Mouse (Mus musculus): ENCODE measurements around the gene Ptbp1. TPM values are rescaled to one million over a fixed set of nuclear protein-coding genes. Genes with fewer than 3 reads are reported as not detected.
A peak's percentile ranks its signal among the peaks of the same experiment; 100 is the strongest.

Ptbp1 gene
- polyA plus RNA-seq, 1 experiment from 2014 or later, result 139 TPM

GRCm38 (mm10) chr10:79872862-79873261 lies 18.6 kb downstream of the Ptbp1 start:
- peak overlapping the region; percentile 83; the same call in 1 of the 2 replicates for H3K4me2 ChIP-seq
- peaks cover 12% of the 10 kb centered on the region for H3K27me3 ChIP-seq (replicated peaks)
- peaks cover 13% of the 10 kb centered on the region; the same call in 1 of the 2 replicates for H3K4me1 ChIP-seq (replicated peaks)
- no peak overlapping the region for H3K9ac ChIP-seq
- 38% methylated on average over 3 of the region's 3 CpGs for WGBS
- H3K9me3 ChIP-seq (replicated peaks), result no peaks in the 10 kb centered on the region
- H3K36me3 ChIP-seq, result no peaks in the 10 kb centered on the region
- ATAC-seq (ENCODE audit: insufficient number of reproducible peaks, low FRiP score), result no peak
- no peak overlapping the region for H3K4me3 ChIP-seq
- H3K27ac ChIP-seq (ENCODE audit: poor library complexity, severe bottlenecking), result no peak overlapping the region

- Histone ChIP-seq H3K4me1 (replicated peaks) (peaks cover 13% of the 10 kb centered on the region; the same call in 1 of the 2 replicates), H3K36me3 (no peaks in the 10 kb centered on the region), H3K4me3 (peak overlapping the region; percentile 63), H3K9ac (no peak overlapping the region), H3K4me2 (peak overlapping the region; percentile 83), H3K9me3 (replicated peaks) (no peaks in the 10 kb centered on the region), H3K27me3 (replicated peaks) (peaks cover 12% of the 10 kb centered on the region), H3K27ac (ENCODE audit: poor library complexity, severe bottlenecking) (no peak overlapping the region)
- ATAC-seq (ENCODE audit: insufficient number of reproducible peaks, low FRiP score), result no peak
- WGBS, result 14% methylated on average over 6 of the region's 6 CpGs
These were observed 19.1 kb downstream of the Ptbp1 start for GRCm38 (mm10) chr10:79873313-79873712.

- H3K9ac ChIP-seq, result peak overlapping the region; percentile 76
- peaks cover 13% of the 10 kb centered on the region; the same call in 1 of the 2 replicates for H3K4me1 ChIP-seq (replicated peaks)
- no peaks in the 10 kb centered on the region for H3K9me3 ChIP-seq (replicated peaks)
- no peaks in the 10 kb centered on the region for H3K36me3 ChIP-seq
- peak; percentile 7; the same call in 1 of the 2 replicates for ATAC-seq (ENCODE audit: insufficient number of reproducible peaks, low FRiP score)
- peak overlapping the region; percentile 63 for H3K4me3 ChIP-seq
- 3% methylated on average over 26 of the region's 26 CpGs for WGBS
- H3K27ac ChIP-seq (ENCODE audit: poor library complexity, severe bottlenecking), result no peak overlapping the region
- peak overlapping the region; percentile 83 for H3K4me2 ChIP-seq
- peaks cover 14% of the 10 kb centered on the region for H3K27me3 ChIP-seq (replicated peaks)
These were observed 19.6 kb downstream of the Ptbp1 start for GRCm38 (mm10) chr10:79873715-79874289.

- H3K36me3 ChIP-seq, result no peaks in the 10 kb centered on the region
- H3K4me1 ChIP-seq (replicated peaks), result peaks cover 15% of the 10 kb centered on the region; the same call in 1 of the 2 replicates
- H3K9me3 ChIP-seq (replicated peaks), result no peaks in the 10 kb centered on the region
- under 1% methylated on average over 48 of the region's 57 CpGs for WGBS
- H3K4me3 ChIP-seq, result peak within 1 kb of the TSS; percentile 63
- H3K27ac ChIP-seq (ENCODE audit: poor library complexity, severe bottlenecking), result no peak within 1 kb of the TSS
- peak; percentile 59 for ATAC-seq (ENCODE audit: insufficient number of reproducible peaks, low FRiP score)
- H3K27me3 ChIP-seq (replicated peaks), result peaks cover 14% of the 10 kb centered on the region
- peak within 1 kb of the TSS; percentile 76 for H3K9ac ChIP-seq
- H3K4me2 ChIP-seq, result peak within 1 kb of the TSS; percentile 83
These were observed 20.1 kb downstream of the Ptbp1 start, which contains the start of the genes Prtn3 and Plppr3 for GRCm38 (mm10) chr10:79874290-79874862. Gene Prtn3, plus strand, starts transcription at chr10:79874476. Gene Plppr3, minus strand, starts transcription at chr10:79874634.

GRCm38 (mm10) chr10:79877174-79877573 lies 22.9 kb downstream of the Ptbp1 start:
- H3K4me2 ChIP-seq, result no peak overlapping the region
- H3K9ac ChIP-seq, result no peak overlapping the region
- H3K27ac ChIP-seq (ENCODE audit: poor library complexity, severe bottlenecking), result no peak overlapping the region
- no peaks in the 10 kb centered on the region for H3K36me3 ChIP-seq
- H3K4me3 ChIP-seq, result no peak overlapping the region
- H3K4me1 ChIP-seq (replicated peaks), result peaks cover 27% of the 10 kb centered on the region
- no peak for ATAC-seq (ENCODE audit: insufficient number of reproducible peaks, low FRiP score)
- no peaks in the 10 kb centered on the region for H3K9me3 ChIP-seq (replicated peaks)
- WGBS, result 48% methylated on average over 1 of the region's 1 CpGs
- H3K27me3 ChIP-seq (replicated peaks), result peaks cover 19% of the 10 kb centered on the region

GRCm38 (mm10) chr10:79877757-79878156 lies 23.5 kb downstream of the Ptbp1 start:
- peaks cover 33% of the 10 kb centered on the region for H3K4me1 ChIP-seq (replicated peaks)
- WGBS, result 62% methylated on average over 12 of the region's 12 CpGs
- no peak for ATAC-seq (ENCODE audit: insufficient number of reproducible peaks, low FRiP score)
- H3K4me2 ChIP-seq, result no peak overlapping the region
- peaks cover 20% of the 10 kb centered on the region for H3K27me3 ChIP-seq (replicated peaks)
- no peaks in the 10 kb centered on the region for H3K9me3 ChIP-seq (replicated peaks)
- H3K36me3 ChIP-seq, result no peaks in the 10 kb centered on the region
- no peak overlapping the region for H3K9ac ChIP-seq
- no peak overlapping the region for H3K4me3 ChIP-seq
- no peak overlapping the region for H3K27ac ChIP-seq (ENCODE audit: poor library complexity, severe bottlenecking)

- no peak for ATAC-seq (ENCODE audit: insufficient number of reproducible peaks, low FRiP score)
- H3K27ac ChIP-seq (ENCODE audit: poor library complexity, severe bottlenecking), result no peak overlapping the region
- H3K4me3 ChIP-seq, result no peak overlapping the region
- peak overlapping the region; percentile 11; the same call in 1 of the 2 replicates for H3K4me2 ChIP-seq
- 32% methylated on average over 3 of the region's 3 CpGs for WGBS
- peaks cover 26% of the 10 kb centered on the region for H3K27me3 ChIP-seq (replicated peaks)
- H3K36me3 ChIP-seq, result no peaks in the 10 kb centered on the region
- peak overlapping the region; percentile 32; the same call in 1 of the 2 replicates for H3K9ac ChIP-seq
- H3K9me3 ChIP-seq (replicated peaks), result no peaks in the 10 kb centered on the region
- H3K4me1 ChIP-seq (replicated peaks), result peaks cover 30% of the 10 kb centered on the region
These were observed 25.3 kb downstream of the Ptbp1 start for GRCm38 (mm10) chr10:79879527-79879926.

- Histone ChIP-seq H3K4me1 (replicated peaks) (peaks cover 26% of the 10 kb centered on the region), H3K4me3 (no peak overlapping the region), H3K27ac (ENCODE audit: poor library complexity, severe bottlenecking) (no peak overlapping the region), H3K9me3 (replicated peaks) (no peaks in the 10 kb centered on the region), H3K9ac (no peak overlapping the region), H3K36me3 (no peaks in the 10 kb centered on the region), H3K4me2 (no peak overlapping the region), H3K27me3 (replicated peaks) (peaks cover 18% of the 10 kb centered on the region)
- WGBS, result 13% methylated on average over 9 of the region's 9 CpGs
- no peak for ATAC-seq (ENCODE audit: insufficient number of reproducible peaks, low FRiP score)
These were observed 26.5 kb downstream of the Ptbp1 start for GRCm38 (mm10) chr10:79880721-79881120.

GRCm38 (mm10) chr10:79881981-79882380 lies 27.8 kb downstream of the Ptbp1 start:
- Histone ChIP-seq H3K27ac (ENCODE audit: poor library complexity, severe bottlenecking) (no peak overlapping the region), H3K4me2 (peak overlapping the region; percentile 65), H3K4me1 (replicated peaks) (peaks cover 26% of the 10 kb centered on the region), H3K4me3 (peak overlapping the region; percentile 20), H3K27me3 (replicated peaks) (peaks cover 18% of the 10 kb centered on the region), H3K9me3 (replicated peaks) (no peaks in the 10 kb centered on the region), H3K9ac (peak overlapping the region; percentile 58), H3K36me3 (no peaks in the 10 kb centered on the region)
- WGBS, result 10% methylated on average over 22 of the region's 22 CpGs
- no peak for ATAC-seq (ENCODE audit: insufficient number of reproducible peaks, low FRiP score)

GRCm38 (mm10) chr10:79883297-79884084 lies 29.3 kb downstream of the Ptbp1 start:
- ATAC-seq (ENCODE audit: insufficient number of reproducible peaks, low FRiP score), result no peak
- H3K27ac ChIP-seq (ENCODE audit: poor library complexity, severe bottlenecking), result no peak overlapping the region
- no peak overlapping the region for H3K4me3 ChIP-seq
- H3K27me3 ChIP-seq (replicated peaks), result peaks cover 24% of the 10 kb centered on the region
- H3K4me2 ChIP-seq, result peak overlapping the region; percentile 37; the same call in 1 of the 2 replicates
- H3K9ac ChIP-seq, result 0 out of 2 replicates have a peak overlapping the region, but pooled peaks have one; percentile 21
- H3K9me3 ChIP-seq (replicated peaks), result no peaks in the 10 kb centered on the region
- 16% methylated on average over 22 of the region's 22 CpGs for WGBS
- no peaks in the 10 kb centered on the region for H3K36me3 ChIP-seq
- peaks cover 26% of the 10 kb centered on the region for H3K4me1 ChIP-seq (replicated peaks)

GRCm38 (mm10) chr10:79884446-79884845 lies 30.2 kb downstream of the Ptbp1 start:
- no peak overlapping the region for H3K4me3 ChIP-seq
- no peaks in the 10 kb centered on the region for H3K9me3 ChIP-seq (replicated peaks)
- 61% methylated on average over 4 of the region's 4 CpGs for WGBS
- no peaks in the 10 kb centered on the region for H3K36me3 ChIP-seq
- H3K4me1 ChIP-seq (replicated peaks), result peaks cover 23% of the 10 kb centered on the region
- no peak overlapping the region for H3K4me2 ChIP-seq
- no peak for ATAC-seq (ENCODE audit: insufficient number of reproducible peaks, low FRiP score)
- peaks cover 21% of the 10 kb centered on the region for H3K27me3 ChIP-seq (replicated peaks)
- H3K27ac ChIP-seq (ENCODE audit: poor library complexity, severe bottlenecking), result no peak overlapping the region
- no peak overlapping the region for H3K9ac ChIP-seq

Data from heart, embryonic 12.5 days (tissue).